Mouse (Mus musculus) spleen, adult 2 months (tissue): Measurements from ENCODE around the gene Pde1a.

ENCODE experiments used
- CTCF ChIP-seq: fragments of 200-500 bp; IDR thresholded peaks from 2 replicates; pipeline ENCODE4 v1.5.1; 2011; ENCODE audit warnings: mild to moderate bottlenecking, inconsistent platforms; ENCODE audit not compliant: insufficient read depth, insufficient read length, insufficient replicate concordance; ENCODE audit errors: extremely low read depth
- POLR2A ChIP-seq: fragments of 200-500 bp; IDR thresholded peaks from 2 replicates; pipeline ENCODE4 v1.6.1; 2011; ENCODE audit warnings: low read depth, low read length, inconsistent platforms

DNA sequence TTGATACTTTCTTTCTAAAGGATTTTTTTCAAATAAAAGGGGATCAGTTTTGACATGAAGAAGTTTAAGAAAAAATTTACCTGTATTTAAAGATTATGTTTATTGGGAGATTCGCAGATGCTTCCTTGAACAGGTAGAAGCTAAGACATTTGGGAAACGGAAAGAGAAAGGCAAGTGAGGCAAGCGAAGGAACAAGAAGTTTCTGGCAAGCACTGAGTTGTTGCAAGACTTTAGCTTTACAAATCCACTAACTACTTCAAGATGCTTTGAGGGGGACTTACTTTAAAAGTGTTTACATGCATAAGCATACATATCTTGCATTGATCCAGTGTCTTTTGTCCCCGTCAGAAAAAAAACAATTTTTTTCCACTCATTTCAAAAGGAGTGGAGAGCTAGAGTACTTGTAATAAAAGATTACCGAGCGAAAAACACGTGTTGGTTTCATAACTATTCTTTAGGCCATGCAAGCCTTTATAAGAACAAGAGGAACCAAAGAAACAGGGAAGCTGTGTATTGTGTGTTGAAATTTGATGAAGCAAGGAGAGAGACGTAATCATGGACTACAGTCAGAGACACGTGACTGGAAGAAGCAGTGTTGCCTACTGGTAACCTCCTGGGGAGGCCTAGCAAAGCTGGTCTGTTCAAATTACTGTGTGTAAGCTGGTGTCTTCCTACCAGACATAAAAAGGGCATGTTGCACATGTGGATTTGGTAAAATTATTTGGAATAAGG, 49.0 kb downstream of the Pde1a start:
- no peak for TF ChIP-seq CTCF
- TF ChIP-seq POLR2A, result no peak
